Mouse (Mus musculus) left cerebral cortex, postnatal 25 days (tissue): ENCODE results near the gene Gabarapl1. TPM values are rescaled to one million over a fixed set of nuclear protein-coding genes. Genes with fewer than 3 reads are reported as not detected.

Experiments used
- DNase-seq, 2 experiments: peaks; one replicate each; pipeline ENCODE4 v3.0.0; 2022; ENCODE audit warnings: low spot score in 2 of 2, mixed read lengths in 1 of 2
- intact Hi-C: fragments of 180-260 bp; cut with DNase I; formaldehyde crosslinking; loops from one replicate; pipeline ENCODE4 v1.15.1; 2025
- total RNA-seq, 2 experiments: library from RNA; stranded (reverse); gene quantifications; 2 replicates each; pipeline ENCODE4 v1.2.3; 2021

The Gabarapl1 gene
- total RNA-seq, 2 experiments from 2014 or later = 690 to 697 TPM

GRCm38 (mm10) chr6:129591508-129591907, 58.5 kb downstream of the Gabarapl1 start, which contains the start of gene Klrd1:
Klrd1 (plus strand) TSS chr6:129591782.
- intact Hi-C loops = no loop called here
- no peak for DNase-seq

Other genes starting within 250 kb of the Gabarapl1 start
- gene 4922502D21Rik, start 201.4 kb upstream of the Gabarapl1 start, total RNA-seq = not detected
- under 1 TPM in 1 of 2 experiments, not detected in 1; 0.28 TPM for gene Clec12a, start 190.5 kb upstream of the Gabarapl1 start, total RNA-seq
- gene Clec12b, start 147.3 kb upstream of the Gabarapl1 start, total RNA-seq = not detected
- gene Clec1b, start 135.9 kb upstream of the Gabarapl1 start, total RNA-seq = not detected
- gene Clec9a, start 124.3 kb upstream of the Gabarapl1 start, total RNA-seq = not detected
- under 1 TPM; 0.66 to 0.85 TPM for gene Clec1a, start 81.2 kb upstream of the Gabarapl1 start, total RNA-seq
- gene Olr1, start 26.0 kb upstream of the Gabarapl1 start, total RNA-seq = not detected
- not detected for gene Tmem52b, start 20.6 kb upstream of the Gabarapl1 start, total RNA-seq
- gene Klre1, start 44.7 kb downstream of the Gabarapl1 start, total RNA-seq = not detected
- not detected for gene Klrd1, start 58.6 kb downstream of the Gabarapl1 start, total RNA-seq
- not detected for gene Klrk1, start 90.7 kb downstream of the Gabarapl1 start, total RNA-seq
- not detected for gene Klrc3, start 110.2 kb downstream of the Gabarapl1 start, total RNA-seq
- not detected for gene Klrc2, start 127.5 kb downstream of the Gabarapl1 start, total RNA-seq
- not detected for gene Klrc1, start 145.8 kb downstream of the Gabarapl1 start, total RNA-seq
- not detected for gene Klri1, start 184.0 kb downstream of the Gabarapl1 start, total RNA-seq
- not detected for gene Klri2, start 207.3 kb downstream of the Gabarapl1 start, total RNA-seq